Mouse (Mus musculus) ES-Bruce4 (cell line): ENCODE measurements around the gene Ugt2b35.
"Not testable (repeated sequence)": the region's sequence is repeated elsewhere in the genome, so short reads cannot be mapped to it uniquely, and the experiment has no call there.

Experiments
- CTCF ChIP-seq: IDR thresholded peaks from one replicate; pipeline ENCODE4 v1.8.1; 2011; ENCODE audit warnings: low read depth, low read length
- EP300 ChIP-seq: IDR thresholded peaks from 2 replicates; pipeline ENCODE4 v1.6.1; 2011; ENCODE audit warnings: low read depth, low read length; ENCODE audit not compliant: insufficient read depth

GRCm38 (mm10) chr5:86967271-86967670 lies 33.4 kb upstream of the Ugt2b35 start:
- TF ChIP-seq EP300, CTCF: not testable (repeated sequence)
